Mouse (Mus musculus) midbrain, embryonic 10.5 days (tissue): ENCODE measurements around the gene Ttl. TPM values are rescaled to one million over a fixed set of nuclear protein-coding genes. Genes with fewer than 3 reads are reported as not detected.

Experiments used
- DNase-seq: peaks from one replicate; pipeline ENCODE4 v3.0.0-alpha.2; 2017; ENCODE audit warnings: low spot score
- H3K27ac ChIP-seq: fragments of 300-500 bp; sonication (generic); replicated peaks from 2 replicates; pipeline ENCODE4 v1.5.1; 2016; ENCODE audit warnings: mild to moderate bottlenecking
- H3K27me3 ChIP-seq: fragments of 300-500 bp; sonication (generic); 2 replicates; pipeline ENCODE4 v1.6.1; 2016; ENCODE audit warnings: low read depth, mild to moderate bottlenecking; ENCODE audit not compliant: poor library complexity, severe bottlenecking
- H3K36me3 ChIP-seq: fragments of 300-500 bp; sonication (generic); 2 replicates; pipeline ENCODE4 v1.6.1; 2016; ENCODE audit warnings: mild to moderate bottlenecking, moderate library complexity
- H3K4me1 ChIP-seq: fragments of 300-500 bp; sonication (generic); 2 replicates; pipeline ENCODE4 v1.6.1; 2016
- H3K4me3 ChIP-seq: fragments of 300-500 bp; sonication (generic); 2 replicates; pipeline ENCODE4 v1.5.1; 2016; ENCODE audit warnings: mild to moderate bottlenecking, moderate library complexity
- H3K9me3 ChIP-seq: fragments of 300-500 bp; sonication (generic); replicated peaks from 2 replicates; pipeline ENCODE4 v1.6.1; 2016; ENCODE audit warnings: mild to moderate bottlenecking
- WGBS: fragments of 180-500 bp; shearing (Covaris S2); methylation state at CpG from one replicate; pipeline ENCODE4 v1.1.7; 2016; 5-methylcytosine and 5-hydroxymethylcytosine counted together
- polyA plus RNA-seq: library from polyadenylated mRNA; unstranded; fragments of >200 nt; fragmentation: Nextera tagmentation; extraction: Ambion mirVana; gene quantifications from 2 replicates; pipeline ENCODE4 v1.2.1, GENCODE M21; 2016

The Ttl gene
- polyA plus RNA-seq, 1 experiment from 2014 or later: 13.3 TPM

GRCm38 (mm10) chr2:129056597-129056996 lies 9.1 kb upstream of the Ttl start:
- no peak overlapping the region for H3K4me3 ChIP-seq
- H3K27me3 ChIP-seq: no peaks in the 10 kb centered on the region
- peak; percentile 35 for DNase-seq
- 46% methylated on average over 9 of the region's 9 CpGs for WGBS
- no peaks in the 10 kb centered on the region for H3K4me1 ChIP-seq
- no peak overlapping the region for H3K27ac ChIP-seq
- peaks cover 23% of the 10 kb centered on the region for H3K9me3 ChIP-seq
- H3K36me3 ChIP-seq: no peaks in the 10 kb centered on the region

GRCm38 (mm10) chr2:129057256-129057655 lies 8.5 kb upstream of the Ttl start:
- H3K36me3 ChIP-seq: no peaks in the 10 kb centered on the region
- no peak overlapping the region for H3K4me3 ChIP-seq
- no peaks in the 10 kb centered on the region for H3K27me3 ChIP-seq
- H3K4me1 ChIP-seq: no peaks in the 10 kb centered on the region
- H3K9me3 ChIP-seq: peaks cover 23% of the 10 kb centered on the region
- H3K27ac ChIP-seq: no peak overlapping the region
- no peak for DNase-seq
- 96% methylated on average over 8 of the region's 8 CpGs for WGBS

GRCm38 (mm10) chr2:129057920-129058361 lies 7.8 kb upstream of the Ttl start:
- Histone ChIP-seq H3K4me3 (no peak overlapping the region), H3K27ac (no peak overlapping the region), H3K27me3 (no peaks in the 10 kb centered on the region), H3K4me1 (no peaks in the 10 kb centered on the region), H3K36me3 (no peaks in the 10 kb centered on the region), H3K9me3 (peaks cover 23% of the 10 kb centered on the region)
- DNase-seq: no peak
- 90% methylated on average over 6 of the region's 6 CpGs for WGBS

GRCm38 (mm10) chr2:129061456-129062059 lies 4.2 kb upstream of the Ttl start:
- no peaks in the 10 kb centered on the region for H3K27me3 ChIP-seq
- H3K9me3 ChIP-seq: peaks cover 17% of the 10 kb centered on the region
- H3K4me3 ChIP-seq: no peak overlapping the region
- no peaks in the 10 kb centered on the region for H3K36me3 ChIP-seq
- WGBS: 82% methylated on average over 10 of the region's 10 CpGs
- no peak overlapping the region for H3K27ac ChIP-seq
- peaks cover 13% of the 10 kb centered on the region for H3K4me1 ChIP-seq
- no peak for DNase-seq

GRCm38 (mm10) chr2:129066326-129066725 lies 584 bp downstream of the Ttl start:
- no peaks in the 10 kb centered on the region for H3K27me3 ChIP-seq
- H3K27ac ChIP-seq: peak overlapping the region; percentile 89
- H3K4me3 ChIP-seq: peak overlapping the region; percentile 87
- H3K4me1 ChIP-seq: peaks cover 24% of the 10 kb centered on the region
- peaks cover 6% of the 10 kb centered on the region; the same call in 1 of the 2 replicates for H3K9me3 ChIP-seq
- H3K36me3 ChIP-seq: peaks cover 19% of the 10 kb centered on the region
- WGBS: 1% methylated on average over 20 of the region's 20 CpGs
- DNase-seq: peak; percentile 57

- H3K36me3 ChIP-seq: peaks cover 19% of the 10 kb centered on the region
- H3K4me1 ChIP-seq: peaks cover 23% of the 10 kb centered on the region
- H3K27ac ChIP-seq: no peak overlapping the region
- H3K9me3 ChIP-seq: peaks cover 6% of the 10 kb centered on the region; the same call in 1 of the 2 replicates
- no peak overlapping the region for H3K4me3 ChIP-seq
- WGBS: 90% methylated on average over 3 of the region's 3 CpGs
- no peak for DNase-seq
- no peaks in the 10 kb centered on the region for H3K27me3 ChIP-seq
Observed at GRCm38 (mm10) chr2:129070296-129070695, 4.6 kb downstream of the Ttl start.

GRCm38 (mm10) chr2:129078313-129078712 lies 12.6 kb downstream of the Ttl start:
- no peak for DNase-seq
- peaks cover 66% of the 10 kb centered on the region for H3K36me3 ChIP-seq

GRCm38 (mm10) chr2:129079194-129079593 lies 13.5 kb downstream of the Ttl start:
- H3K36me3 ChIP-seq: peaks cover 66% of the 10 kb centered on the region
- no peak for DNase-seq
- peaks cover 4% of the 10 kb centered on the region; the same call in 1 of the 2 replicates for H3K9me3 ChIP-seq
- no peaks in the 10 kb centered on the region for H3K4me1 ChIP-seq
- H3K27ac ChIP-seq: no peak overlapping the region
- no peaks in the 10 kb centered on the region for H3K27me3 ChIP-seq
- H3K4me3 ChIP-seq: no peak overlapping the region
- 84% methylated on average over 2 of the region's 2 CpGs for WGBS

More at GRCm38 (mm10) chr2:129078313-129078712, 12.6 kb downstream of the Ttl start:
- no peak overlapping the region for H3K27ac ChIP-seq
- no peak overlapping the region for H3K4me3 ChIP-seq
- 83% methylated on average over 3 of the region's 3 CpGs for WGBS
- no peaks in the 10 kb centered on the region for H3K4me1 ChIP-seq
- no peaks in the 10 kb centered on the region for H3K27me3 ChIP-seq
- H3K9me3 ChIP-seq: peaks cover 4% of the 10 kb centered on the region; the same call in 1 of the 2 replicates

- no peaks in the 10 kb centered on the region for H3K27me3 ChIP-seq
- peaks cover 72% of the 10 kb centered on the region for H3K36me3 ChIP-seq
- H3K4me3 ChIP-seq: no peak overlapping the region
- H3K27ac ChIP-seq: no peak overlapping the region
- no peak for DNase-seq
- H3K9me3 ChIP-seq: peaks cover 4% of the 10 kb centered on the region; the same call in 1 of the 2 replicates
- H3K4me1 ChIP-seq: no peaks in the 10 kb centered on the region
- 61% methylated on average over 13 of the region's 13 CpGs for WGBS
Observed at GRCm38 (mm10) chr2:129081097-129081496, 15.4 kb downstream of the Ttl start.

- no peak overlapping the region for H3K4me3 ChIP-seq
- 94% methylated on average over 5 of the region's 5 CpGs for WGBS
- no peaks in the 10 kb centered on the region for H3K27me3 ChIP-seq
- peaks cover 63% of the 10 kb centered on the region for H3K36me3 ChIP-seq
- peaks cover under 1% of the 10 kb centered on the region; the same call in 1 of the 2 replicates for H3K9me3 ChIP-seq
- no peaks in the 10 kb centered on the region for H3K4me1 ChIP-seq
- no peak for DNase-seq
- H3K27ac ChIP-seq: no peak overlapping the region
Observed at GRCm38 (mm10) chr2:129083514-129083913, 17.8 kb downstream of the Ttl start.

GRCm38 (mm10) chr2:129084959-129085358 lies 19.2 kb downstream of the Ttl start:
- WGBS: 48% methylated on average over 2 of the region's 2 CpGs
- no peak overlapping the region for H3K27ac ChIP-seq
- no peaks in the 10 kb centered on the region for H3K9me3 ChIP-seq
- no peak overlapping the region for H3K4me3 ChIP-seq
- H3K27me3 ChIP-seq: no peaks in the 10 kb centered on the region
- H3K4me1 ChIP-seq: no peaks in the 10 kb centered on the region
- H3K36me3 ChIP-seq: peaks cover 65% of the 10 kb centered on the region
- DNase-seq: peak; percentile 43

- no peak for DNase-seq
- Histone ChIP-seq H3K4me3 (no peak overlapping the region), H3K27me3 (no peaks in the 10 kb centered on the region), H3K4me1 (no peaks in the 10 kb centered on the region), H3K9me3 (no peaks in the 10 kb centered on the region), H3K27ac (no peak overlapping the region), H3K36me3 (peaks cover 57% of the 10 kb centered on the region)
- 93% methylated on average over 1 of the region's 1 CpGs for WGBS
Observed at GRCm38 (mm10) chr2:129087520-129087919, 21.8 kb downstream of the Ttl start.

- Histone ChIP-seq H3K27ac (no peak overlapping the region), H3K27me3 (no peaks in the 10 kb centered on the region), H3K4me3 (no peak overlapping the region), H3K36me3 (peaks cover 76% of the 10 kb centered on the region), H3K9me3 (no peaks in the 10 kb centered on the region), H3K4me1 (no peaks in the 10 kb centered on the region)
- WGBS: 81% methylated on average over 4 of the region's 4 CpGs
- DNase-seq: no peak
Observed at GRCm38 (mm10) chr2:129090370-129090769, 24.6 kb downstream of the Ttl start.
